Mouse (Mus musculus) forebrain, embryonic 10.5 days (tissue): ENCODE results near the gene Loxl1. TPM values are rescaled to one million over a fixed set of nuclear protein-coding genes. Genes with fewer than 3 reads are reported as not detected.
A peak's percentile ranks its signal among the peaks of the same experiment; 100 is the strongest.

Experiments
- DNase-seq: peaks from one replicate; pipeline ENCODE4 v3.0.0-alpha.2; 2017; ENCODE audit warnings: low spot score; ENCODE audit errors: extremely low spot score
- H3K27ac ChIP-seq: fragments of 300-500 bp; sonication (generic); 2 replicates; pipeline ENCODE4 v1.5.1; 2016; ENCODE audit warnings: mild to moderate bottlenecking
- H3K27me3 ChIP-seq: fragments of 300-500 bp; sonication (generic); 2 replicates; pipeline ENCODE4 v1.6.1; 2016; ENCODE audit warnings: mild to moderate bottlenecking; ENCODE audit not compliant: poor library complexity, severe bottlenecking
- H3K36me3 ChIP-seq: fragments of 300-500 bp; sonication (generic); replicated peaks from 2 replicates; pipeline ENCODE4 v1.6.1; 2016; ENCODE audit warnings: mild to moderate bottlenecking, moderate library complexity
- H3K4me1 ChIP-seq: fragments of 300-500 bp; sonication (generic); 2 replicates; pipeline ENCODE4 v1.6.1; 2016
- H3K4me3 ChIP-seq: fragments of 300-500 bp; sonication (generic); 2 replicates; pipeline ENCODE4 v1.5.1; 2016; ENCODE audit warnings: mild to moderate bottlenecking, moderate library complexity
- H3K9me3 ChIP-seq: fragments of 300-500 bp; sonication (generic); 2 replicates; pipeline ENCODE4 v1.6.1; 2016; ENCODE audit warnings: mild to moderate bottlenecking, moderate library complexity
- WGBS: fragments of 180-500 bp; shearing (Covaris S2); methylation state at CpG from one replicate; pipeline ENCODE4 v1.1.7; 2016; 5-methylcytosine and 5-hydroxymethylcytosine counted together
- polyA plus RNA-seq: library from polyadenylated mRNA; unstranded; fragments of >200 nt; fragmentation: Nextera tagmentation; extraction: Ambion mirVana; gene quantifications from 2 replicates; pipeline ENCODE4 v1.2.1, GENCODE M21; 2016

The Loxl1 gene
- polyA plus RNA-seq, 1 experiment from 2014 or later: 7.2 TPM

- H3K4me3 ChIP-seq: no peak overlapping the region
- peaks cover 12% of the 10 kb centered on the region for H3K4me1 ChIP-seq
- no peaks in the 10 kb centered on the region for H3K9me3 ChIP-seq
- no peaks in the 10 kb centered on the region for H3K27me3 ChIP-seq
- H3K36me3 ChIP-seq: no peaks in the 10 kb centered on the region
- DNase-seq: no peak
- H3K27ac ChIP-seq: no peak overlapping the region
- WGBS: 68% methylated on average over 1 of the region's 1 CpGs
These were observed 14.4 kb upstream of the Loxl1 start for GRCm38 (mm10) chr9:58327382-58327781.

- Histone ChIP-seq H3K4me3 (no peak overlapping the region), H3K27me3 (no peaks in the 10 kb centered on the region), H3K36me3 (no peaks in the 10 kb centered on the region), H3K4me1 (peaks cover 12% of the 10 kb centered on the region), H3K9me3 (0 out of 2 replicates have a peak, but pooled peaks cover 2% of the 10 kb centered on the region), H3K27ac (no peak overlapping the region)
- no peak for DNase-seq
- WGBS: 35% methylated on average over 4 of the region's 4 CpGs
These were observed 13.6 kb upstream of the Loxl1 start for GRCm38 (mm10) chr9:58326477-58327180.

DNA sequence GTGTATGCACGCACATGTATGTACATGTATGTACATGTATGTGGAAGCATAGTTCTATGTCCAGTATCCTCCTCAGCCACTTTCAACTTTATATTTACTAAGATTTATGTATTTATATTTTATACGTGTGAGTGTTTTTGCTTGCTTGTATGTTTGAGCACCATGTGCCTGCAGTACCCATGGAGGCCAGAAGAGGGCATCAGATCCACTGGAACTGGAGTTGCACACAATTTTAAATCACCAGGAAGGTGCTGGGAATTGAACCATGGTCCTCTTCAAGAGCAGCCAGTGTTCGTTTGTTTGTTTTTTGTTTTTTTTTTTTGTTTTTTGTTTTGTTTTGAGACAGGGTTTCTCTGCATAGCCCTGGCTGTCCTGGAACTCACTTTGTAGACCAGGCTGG lies 8.7 kb upstream of the Loxl1 start:
- DNase-seq: no peak
- Histone ChIP-seq H3K4me3 (no peak overlapping the region), H3K27me3 (no peaks in the 10 kb centered on the region), H3K27ac (no peak overlapping the region), H3K4me1 (peaks cover 10% of the 10 kb centered on the region), H3K36me3 (no peaks in the 10 kb centered on the region), H3K9me3 (0 out of 2 replicates have a peak, but pooled peaks cover 2% of the 10 kb centered on the region)
- WGBS: 95% methylated on average over 3 of the region's 3 CpGs

DNA sequence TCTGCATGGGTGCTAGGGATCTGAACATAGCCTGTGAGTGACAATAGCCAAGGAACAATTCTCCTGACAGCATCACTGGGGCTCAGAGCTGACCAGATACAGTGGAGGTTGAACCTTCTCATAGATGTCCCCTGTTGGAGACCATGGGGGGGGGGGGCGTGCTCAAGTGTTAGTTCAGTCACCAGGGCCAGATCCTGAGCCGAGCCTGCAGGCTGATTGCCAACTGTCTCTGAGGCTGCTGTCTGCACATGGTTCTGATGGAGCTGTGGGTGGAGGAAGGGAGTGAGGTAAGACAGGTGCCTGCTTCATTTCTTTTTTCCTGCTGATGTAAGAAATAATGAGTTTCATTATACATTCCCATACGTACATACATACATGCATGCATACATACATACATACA lies 5.3 kb upstream of the Loxl1 start:
- no peak overlapping the region for H3K4me3 ChIP-seq
- no peaks in the 10 kb centered on the region for H3K36me3 ChIP-seq
- no peak for DNase-seq
- no peak overlapping the region for H3K27ac ChIP-seq
- WGBS: 87% methylated on average over 3 of the region's 3 CpGs
- peaks cover 28% of the 10 kb centered on the region for H3K27me3 ChIP-seq
- H3K4me1 ChIP-seq: peaks cover 30% of the 10 kb centered on the region
- 0 out of 2 replicates have a peak, but pooled peaks cover 2% of the 10 kb centered on the region for H3K9me3 ChIP-seq

DNA sequence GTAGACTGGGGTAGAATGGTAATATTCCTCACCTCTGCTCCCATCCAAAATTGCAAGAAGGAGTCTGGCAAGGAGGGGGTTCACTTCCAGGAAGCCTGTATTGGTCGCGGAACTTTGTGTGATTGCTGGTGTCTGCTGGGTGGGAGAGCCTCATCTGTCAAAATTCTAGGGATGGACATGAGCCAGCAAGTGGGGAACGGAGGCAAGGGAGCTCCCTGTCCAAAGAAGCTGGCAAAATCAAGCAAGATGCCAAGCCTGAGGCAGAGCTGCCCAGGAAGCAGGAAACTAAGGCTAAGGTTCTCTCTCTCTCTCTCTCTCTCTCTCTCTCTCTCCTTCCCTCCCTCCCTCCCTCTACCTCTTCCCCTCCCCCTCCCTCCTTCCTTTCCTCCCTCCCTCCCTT lies 4.4 kb upstream of the Loxl1 start:
- Histone ChIP-seq H3K27me3 (peaks cover 38% of the 10 kb centered on the region), H3K9me3 (0 out of 2 replicates have a peak, but pooled peaks cover 2% of the 10 kb centered on the region), H3K4me3 (no peak overlapping the region), H3K4me1 (peaks cover 39% of the 10 kb centered on the region), H3K27ac (no peak overlapping the region), H3K36me3 (no peaks in the 10 kb centered on the region)
- DNase-seq: no peak
- whole genome bisulfite sequencing: 78% methylated on average over 3 of the region's 3 CpGs

DNA sequence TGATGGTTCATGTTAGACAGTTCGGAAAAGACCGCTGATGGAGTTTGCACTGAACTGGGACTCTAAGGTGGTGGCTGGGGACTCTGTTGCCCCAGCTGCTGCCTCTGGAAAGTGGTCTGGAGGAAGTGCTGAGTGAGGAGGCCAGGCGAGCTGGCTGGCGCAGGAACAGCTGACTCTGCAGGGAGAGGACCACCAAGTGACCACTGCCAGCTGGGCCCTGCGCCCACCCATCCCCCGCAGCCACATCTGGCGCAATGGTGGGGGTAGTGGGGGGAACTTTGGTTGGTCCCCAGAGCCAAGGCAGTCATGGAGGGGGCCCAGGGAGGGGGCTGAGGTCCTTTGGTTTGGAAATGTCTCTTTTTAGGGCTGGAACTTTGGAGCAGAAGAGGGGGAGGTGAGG lies 3.8 kb upstream of the Loxl1 start:
- Histone ChIP-seq H3K4me1 (peaks cover 45% of the 10 kb centered on the region), H3K27ac (0 out of 2 replicates have a peak overlapping the region, but pooled peaks have one; percentile 3), H3K36me3 (no peaks in the 10 kb centered on the region), H3K27me3 (peaks cover 43% of the 10 kb centered on the region), H3K4me3 (no peak overlapping the region), H3K9me3 (0 out of 2 replicates have a peak, but pooled peaks cover 2% of the 10 kb centered on the region)
- no peak for DNase-seq
- WGBS: 78% methylated on average over 7 of the region's 7 CpGs

- Histone ChIP-seq H3K4me1 (peaks cover 51% of the 10 kb centered on the region), H3K4me3 (no peak overlapping the region), H3K36me3 (no peaks in the 10 kb centered on the region), H3K9me3 (no peaks in the 10 kb centered on the region), H3K27me3 (peaks cover 53% of the 10 kb centered on the region), H3K27ac (0 out of 2 replicates have a peak overlapping the region, but pooled peaks have one; percentile 78)
- 93% methylated on average over 2 of the region's 2 CpGs for WGBS
- DNase-seq: no peak
These were observed 2.9 kb upstream of the Loxl1 start for GRCm38 (mm10) chr9:58315850-58316249.

DNA sequence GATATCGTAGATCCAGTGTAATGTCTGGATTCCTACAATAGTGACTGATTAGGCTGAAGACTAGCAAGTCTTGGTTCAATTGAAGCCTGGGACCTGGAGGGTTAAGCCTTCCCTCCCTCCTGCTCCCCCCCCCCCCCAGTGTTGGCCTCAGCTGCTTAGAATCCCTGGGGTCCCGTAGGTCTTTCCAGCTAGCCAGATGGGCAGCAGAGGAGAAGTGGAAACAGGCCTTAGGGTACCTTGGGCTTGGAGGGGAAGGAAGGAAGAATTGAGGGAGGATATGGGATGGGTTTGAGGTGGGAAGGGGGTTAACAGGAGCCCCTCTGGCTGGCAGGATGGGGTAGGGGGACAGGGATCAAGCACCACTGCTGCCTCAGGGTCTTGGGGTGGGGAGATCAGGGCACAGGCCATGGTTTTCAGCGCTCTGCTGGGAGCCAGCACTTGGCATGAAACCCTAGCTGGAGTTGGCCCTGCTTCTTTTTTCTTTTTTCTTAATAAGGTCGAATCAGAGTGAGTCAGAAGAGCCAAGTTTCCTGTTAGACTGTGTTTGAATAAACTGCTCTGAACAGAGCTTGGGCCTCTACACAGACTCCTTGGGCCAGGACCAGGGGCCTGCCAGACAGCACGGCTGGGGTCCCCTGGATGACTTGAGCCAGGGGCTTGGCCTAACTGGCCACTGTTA lies 1.8 kb upstream of the Loxl1 start:
- Histone ChIP-seq H3K27ac (peak overlapping the region; percentile 78), H3K4me3 (no peak overlapping the region), H3K27me3 (peaks cover 63% of the 10 kb centered on the region), H3K9me3 (no peaks in the 10 kb centered on the region), H3K36me3 (no peaks in the 10 kb centered on the region), H3K4me1 (peaks cover 51% of the 10 kb centered on the region)
- no peak for DNase-seq
- WGBS: 50% methylated on average over 5 of the region's 5 CpGs

DNA sequence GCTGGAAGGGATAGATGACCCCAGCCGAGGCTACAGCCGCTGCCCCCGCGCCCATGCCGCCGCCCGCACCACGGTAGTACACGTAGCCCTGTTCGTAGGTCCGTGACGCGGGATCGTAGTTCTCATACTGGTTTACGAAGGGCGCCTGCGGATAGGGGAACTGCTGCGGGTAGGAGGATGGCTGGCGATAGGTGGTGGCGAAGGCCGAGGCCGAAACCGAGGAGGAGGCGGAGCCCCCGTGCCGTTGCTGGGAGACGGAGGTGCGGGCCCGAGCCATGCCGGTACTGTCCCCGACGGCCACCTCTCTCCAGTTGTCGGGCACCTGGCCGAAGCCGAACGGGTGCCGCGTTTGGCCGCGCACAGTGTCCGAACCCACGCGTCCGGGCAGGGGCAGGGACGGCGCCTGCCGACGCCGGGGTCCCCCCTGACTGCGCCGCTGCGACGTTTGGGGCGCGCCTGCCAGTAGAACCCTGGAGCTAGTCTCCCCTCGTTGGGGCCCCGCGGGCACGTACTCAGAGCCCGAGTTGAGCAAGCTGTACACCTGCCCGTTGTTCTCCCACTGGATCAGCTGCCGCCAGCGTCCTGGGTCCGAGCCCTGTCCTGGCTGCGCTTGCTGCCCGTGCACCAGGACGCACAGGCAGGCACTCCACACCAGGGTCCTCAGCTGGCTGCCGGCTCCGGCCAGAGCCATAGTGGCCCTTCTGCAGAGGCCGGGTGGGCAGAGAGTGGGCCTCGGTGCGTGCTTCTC lies 616 bp downstream of the Loxl1 start:
- H3K27me3 ChIP-seq: peaks cover 70% of the 10 kb centered on the region
- H3K36me3 ChIP-seq: no peaks in the 10 kb centered on the region
- peak overlapping the region; percentile 84 for H3K27ac ChIP-seq
- H3K9me3 ChIP-seq: no peaks in the 10 kb centered on the region
- 1% methylated on average over 72 of the region's 72 CpGs for WGBS
- H3K4me3 ChIP-seq: peak overlapping the region; percentile 53
- peaks cover 67% of the 10 kb centered on the region for H3K4me1 ChIP-seq
- peak; percentile 58 for DNase-seq

- Histone ChIP-seq H3K27ac (peak overlapping the region; percentile 84), H3K36me3 (no peaks in the 10 kb centered on the region), H3K27me3 (peaks cover 70% of the 10 kb centered on the region), H3K9me3 (no peaks in the 10 kb centered on the region), H3K4me1 (peaks cover 69% of the 10 kb centered on the region), H3K4me3 (peak overlapping the region; percentile 53)
- WGBS: 52% methylated on average over 33 of the region's 33 CpGs
- no peak for DNase-seq
These were observed 1.6 kb downstream of the Loxl1 start for GRCm38 (mm10) chr9:58311191-58311910.

- 89% methylated on average over 14 of the region's 14 CpGs for WGBS
- peaks cover 62% of the 10 kb centered on the region for H3K27me3 ChIP-seq
- no peak overlapping the region for H3K4me3 ChIP-seq
- no peak for DNase-seq
- H3K27ac ChIP-seq: no peak overlapping the region
- H3K9me3 ChIP-seq: no peaks in the 10 kb centered on the region
- H3K4me1 ChIP-seq: peaks cover 73% of the 10 kb centered on the region
- no peaks in the 10 kb centered on the region for H3K36me3 ChIP-seq
These were observed 2.8 kb downstream of the Loxl1 start for GRCm38 (mm10) chr9:58310043-58310660.

DNA sequence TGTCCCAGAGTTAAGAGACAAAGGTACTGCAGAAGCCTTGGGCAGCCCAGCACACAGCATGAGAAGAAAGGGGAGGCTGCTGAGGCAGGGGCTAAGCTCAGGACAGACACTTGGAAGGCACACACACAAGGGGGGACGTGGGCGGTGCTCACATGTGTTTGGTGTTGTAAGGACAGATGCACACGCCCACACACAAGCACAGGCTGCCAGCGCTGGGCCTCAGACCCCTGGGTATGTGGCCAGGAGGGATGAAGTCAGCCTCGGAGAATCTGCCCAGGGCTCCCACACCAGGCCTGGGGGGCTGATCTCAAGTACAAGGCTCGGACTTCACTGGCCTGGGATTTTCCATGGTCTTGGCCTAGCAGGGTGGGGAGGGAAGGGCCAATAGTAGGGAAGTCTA lies 4.6 kb downstream of the Loxl1 start:
- H3K27ac ChIP-seq: peak overlapping the region; percentile 77
- no peaks in the 10 kb centered on the region for H3K36me3 ChIP-seq
- WGBS: 37% methylated on average over 6 of the region's 6 CpGs
- no peak for DNase-seq
- H3K4me1 ChIP-seq: peaks cover 73% of the 10 kb centered on the region
- H3K9me3 ChIP-seq: no peaks in the 10 kb centered on the region
- H3K4me3 ChIP-seq: no peak overlapping the region
- peaks cover 48% of the 10 kb centered on the region for H3K27me3 ChIP-seq
